Mouse (Mus musculus): ENCODE data around the gene Fopnl. TPM values are rescaled to one million over a fixed set of nuclear protein-coding genes. Genes with fewer than 3 reads are reported as not detected.

Gene Fopnl
- total and polyA plus RNA-seq, 3 experiments: 44.8 to 46.9 TPM; not detected in 1

- TF ChIP-seq CTCF (IDR thresholded peaks at IDR 0.05 in 2 of 3, conservative IDR thresholded peaks at IDR 0.05 in 1 of 3; ENCODE audit: control insufficient read depth in 1 of 3, insufficient read depth in 1 of 3, low read depth in 2 of 3, low read length in 3 of 3, poor library complexity in 1 of 3, severe bottlenecking in 1 of 3) (no peak), CHD2 (IDR thresholded peaks at IDR 0.05; ENCODE audit: low read length) (no peak), USF1 (IDR thresholded peaks at IDR 0.05; ENCODE audit: low read depth, low read length) (no peak), MEF2A (IDR thresholded peaks at IDR 0.05; ENCODE audit: extremely low read depth, insufficient replicate concordance, low read depth, low read length, poor library complexity, severe bottlenecking) (no peak), GABPA (IDR thresholded peaks at IDR 0.05; ENCODE audit: low read depth, low read length) (no peak), POLR2A (IDR thresholded peaks at IDR 0.05; ENCODE audit: control insufficient read depth in 1 of 2, insufficient read depth in 1 of 2, low read depth in 1 of 2, low read length in 2 of 2, poor library complexity in 1 of 2) (no peak)
Measured at GRCm38 (mm10) chr16:14308245-14309073, 8.7 kb downstream of the Fopnl start (continued).

DNA sequence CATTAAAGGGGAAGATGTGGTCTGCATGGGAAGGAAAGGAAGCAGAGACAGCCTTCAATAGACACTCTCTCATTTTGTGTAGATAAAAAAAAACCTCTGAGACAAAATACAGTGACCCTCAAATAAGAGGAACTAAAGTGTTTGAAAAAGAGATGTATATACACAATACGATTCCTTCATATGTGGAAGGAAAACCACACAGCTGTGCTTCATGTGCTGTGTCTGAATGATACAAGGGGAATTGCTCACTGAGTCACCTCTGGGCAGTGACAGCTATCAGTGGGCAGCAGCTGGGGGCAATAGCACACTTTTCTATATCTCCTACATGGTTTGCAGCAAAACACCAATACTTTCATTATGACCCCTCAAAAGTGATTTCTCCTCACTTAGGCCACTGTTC is 9.8 kb downstream of the Fopnl start:
- Histone ChIP-seq H3K9ac (ENCODE audit: control insufficient read depth, low read depth, low read length, poor library complexity, severe bottlenecking) (no peak overlapping the region), H3K4me1 (ENCODE audit: control insufficient read depth in 1 of 2, insufficient read depth in 2 of 2, low read length in 2 of 2) (peaks cover 13 to 39% of the 10 kb centered on the region in 2 experiments), H3K79me2 (ENCODE audit: control insufficient read depth, insufficient read depth, low read length, poor library complexity) (peaks cover 1% of the 10 kb centered on the region; the same call in 1 of the 2 replicates), H3K36me3 (ENCODE audit: control insufficient read depth in 1 of 2, insufficient read depth in 2 of 2, low read length in 2 of 2) (peaks cover 1 to 48% of the 10 kb centered on the region in 2 experiments; a peak in 3 of 4 replicates), H3K9me3 (replicated peaks; ENCODE audit: insufficient read depth, low read length) (no peaks in the 10 kb centered on the region), H3K27me3 (ENCODE audit: control insufficient read depth in 1 of 2, insufficient read depth in 2 of 2, low read length in 2 of 2) (no peaks in the 10 kb centered on the region), H3K4me3 (ENCODE audit: control insufficient read depth in 1 of 2, insufficient read depth in 1 of 2, low read depth in 2 of 2, low read length in 2 of 2) (no peak overlapping the region), H3K27ac (ENCODE audit: control insufficient read depth, low read depth, low read length) (peak overlapping the region; percentile 75)
- peak; percentile 87 for DNase-seq (ENCODE audit: low read depth, low spot score)
- TF ChIP-seq ZMIZ1 (IDR thresholded peaks at IDR 0.05; ENCODE audit: low read depth, low read length): no peak
- no peak for TF ChIP-seq NELFE (IDR thresholded peaks at IDR 0.05; ENCODE audit: low read depth, low read length)
- no peak for TF ChIP-seq MYB (IDR thresholded peaks at IDR 0.05; ENCODE audit: low read depth, low read length)
- TF ChIP-seq ETS1 (IDR thresholded peaks at IDR 0.05; ENCODE audit: low read depth, low read length): peak; percentile 92
- no peak for TF ChIP-seq CTCF (IDR thresholded peaks at IDR 0.05 in 2 of 3, conservative IDR thresholded peaks at IDR 0.05 in 1 of 3; ENCODE audit: control insufficient read depth in 1 of 3, insufficient read depth in 1 of 3, low read depth in 2 of 3, low read length in 3 of 3, poor library complexity in 1 of 3, severe bottlenecking in 1 of 3)
- TF ChIP-seq GABPA (IDR thresholded peaks at IDR 0.05; ENCODE audit: low read depth, low read length): no peak
- TF ChIP-seq JUND (IDR thresholded peaks at IDR 0.05; ENCODE audit: low read depth, low read length): no peak; the same call in 1 of the 2 replicates
- peak; percentile 82 for TF ChIP-seq GATA1 (IDR thresholded peaks at IDR 0.05; ENCODE audit: low read depth, low read length)
- no peak for TF ChIP-seq POLR2AphosphoS2 (IDR thresholded peaks at IDR 0.05; ENCODE audit: low read length)
- TF ChIP-seq TAL1 (IDR thresholded peaks at IDR 0.05; ENCODE audit: low read length): peak; percentile 97
- TF ChIP-seq TBP (IDR thresholded peaks at IDR 0.05; ENCODE audit: low read depth, low read length): no peak
- TF ChIP-seq ZKSCAN1 (IDR thresholded peaks at IDR 0.05; ENCODE audit: low read depth, low read length): no peak
- TF ChIP-seq ZNF384 (IDR thresholded peaks at IDR 0.05; ENCODE audit: low read depth, low read length): peak; percentile 79
- no peak for TF ChIP-seq MAFK (IDR thresholded peaks at IDR 0.05; ENCODE audit: borderline replicate concordance, low read depth, low read length)
- no peak for TF ChIP-seq MEF2A (IDR thresholded peaks at IDR 0.05; ENCODE audit: extremely low read depth, insufficient replicate concordance, low read depth, low read length, poor library complexity, severe bottlenecking)
- no peak for TF ChIP-seq E2F4 (IDR thresholded peaks at IDR 0.05; ENCODE audit: borderline replicate concordance, low read depth, low read length)
- no peak for TF ChIP-seq SMC3 (IDR thresholded peaks at IDR 0.05; ENCODE audit: low read depth, low read length)
- TF ChIP-seq RCOR1 (IDR thresholded peaks at IDR 0.05; ENCODE audit: low read depth, low read length): peak; percentile 67
- no peak for TF ChIP-seq HCFC1 (IDR thresholded peaks at IDR 0.05; ENCODE audit: low read depth, low read length)
- peak; percentile 81 for TF ChIP-seq SIN3A (IDR thresholded peaks at IDR 0.05; ENCODE audit: low read length)
- no peak for TF ChIP-seq USF1 (IDR thresholded peaks at IDR 0.05; ENCODE audit: low read depth, low read length)
- no peak for TF ChIP-seq USF2 (IDR thresholded peaks at IDR 0.05; ENCODE audit: borderline replicate concordance in 1 of 2, insufficient read depth in 1 of 2, low read depth in 1 of 2, low read length in 2 of 2)
- no peak for TF ChIP-seq NRF1 (IDR thresholded peaks at IDR 0.05; ENCODE audit: insufficient read depth, low read depth, low read length, poor library complexity, severe bottlenecking)
- TF ChIP-seq ELF1 (IDR thresholded peaks at IDR 0.05; ENCODE audit: low read depth, low read length): 0 out of 2 replicates have a peak, but pooled peaks have one; percentile 18
- no peak for TF ChIP-seq POLR2AphosphoS5 (IDR thresholded peaks at IDR 0.05; ENCODE audit: borderline replicate concordance, low read depth, low read length)
- TF ChIP-seq MAZ (IDR thresholded peaks at IDR 0.05; ENCODE audit: low read depth, low read length): no peak; the same call in 1 of the 2 replicates
- peak; percentile 83 for TF ChIP-seq TCF12 (IDR thresholded peaks at IDR 0.05; ENCODE audit: low read depth, low read length)
- no peak; the same call in 1 of the 2 replicates for TF ChIP-seq MXI1 (IDR thresholded peaks at IDR 0.05; ENCODE audit: low read depth, low read length)
- TF ChIP-seq CHD2 (IDR thresholded peaks at IDR 0.05; ENCODE audit: low read length): no peak
- no peak for TF ChIP-seq KAT2A (conservative IDR thresholded peaks at IDR 0.05; ENCODE audit: low read depth, low read length)
- TF ChIP-seq MAX (IDR thresholded peaks at IDR 0.05; ENCODE audit: low read length): 0 out of 2 replicates have a peak, but pooled peaks have one; percentile 48

All from MEL (cell line).